Comparison of ENCODE assay signal across 11 mouse cellular contexts in genomic region chr12:28809756-28810337, GRCm38 (mm10). TPM values are rescaled to one million over a fixed set of nuclear protein-coding genes. Genes with fewer than 3 reads are reported as not detected.
DNase-seq lines count a peak whose midpoint lies in the region; ATAC-seq and TF ChIP-seq lines count a peak whose summit lies in the region.
"Had no signal": no experiment of that assay in that cellular context is flagged by ENCODE, and none has a peak within 500 bp of the region (broad histone marks: within the 10 kb centered on the region; RNA-seq: fewer than 3 reads in every experiment).

No protein-coding gene starts in this region.

- 43% methylated on average over 4 of the region's 4 CpGs for WGBS in lung, embryonic 14.5 days
- WGBS in heart, embryonic 15.5 days, result 48% methylated on average over 4 of the region's 4 CpGs
- 75% methylated on average over 4 of the region's 4 CpGs for WGBS in limb, embryonic 10.5 days
- 31% methylated on average over 4 of the region's 4 CpGs for WGBS in midbrain, embryonic 15.5 days

- peak; percentile 56 for DNase-seq in lung, embryonic 14.5 days
- DNase-seq in lung, postnatal 10 days, result no peak
- DNase-seq in limb, embryonic 10.5 days (ENCODE audit: low spot score), result no peak
- DNase-seq in frontal cortex, postnatal 36 days (ENCODE audit: low spot score in 2 of 2), result no peak
- no peak for DNase-seq in left cerebral cortex, adult 8-10 months (ENCODE audit: low spot score in 2 of 2)
- DNase-seq: cerebellum, adult 9-11 months; thymus, postnatal 4 days had no signal

- no peak for ATAC-seq in lung, embryonic 14.5 days (ENCODE audit: insufficient read depth)
- ATAC-seq in heart, embryonic 15.5 days (replicated peaks; ENCODE audit: insufficient number of reproducible peaks, insufficient read depth, low FRiP score, low read depth), result no peak
- ATAC-seq in midbrain, embryonic 15.5 days (replicated peaks), result 0 out of 2 replicates have a peak, but pooled peaks have one; percentile 48
- ATAC-seq: forebrain, embryonic 14.5 days; lung, postnatal 0 days had no signal

- no peaks in the 10 kb centered on the region for H3K9me3 ChIP-seq in lung, embryonic 14.5 days (ENCODE audit: low read depth, low read length)
- H3K9me3 ChIP-seq in heart, embryonic 15.5 days (replicated peaks), result no peaks in the 10 kb centered on the region
- H3K9me3 ChIP-seq in limb, embryonic 10.5 days (replicated peaks), result no peaks in the 10 kb centered on the region
- H3K9me3 ChIP-seq in midbrain, embryonic 15.5 days, result no peaks in the 10 kb centered on the region

- TF ChIP-seq CTCF in lung, embryonic 14.5 days (IDR thresholded peaks at IDR 0.05; ENCODE audit: low read depth), result no peak

- no peaks in the 10 kb centered on the region for H3K27me3 ChIP-seq in lung, embryonic 14.5 days (ENCODE audit: insufficient read depth, low read length)
- H3K27me3 ChIP-seq in heart, embryonic 15.5 days, result no peaks in the 10 kb centered on the region
- H3K27me3 ChIP-seq in limb, embryonic 10.5 days (ENCODE audit: low read depth, poor library complexity, severe bottlenecking), result no peaks in the 10 kb centered on the region
- no peaks in the 10 kb centered on the region for H3K27me3 ChIP-seq in midbrain, embryonic 15.5 days (replicated peaks)

- no peak overlapping the region for H3K4me2 ChIP-seq in lung, embryonic 14.5 days
- H3K4me2 ChIP-seq in heart, embryonic 15.5 days, result no peak overlapping the region
- no peak overlapping the region for H3K4me2 ChIP-seq in midbrain, embryonic 15.5 days

- no peak overlapping the region for H3K27ac ChIP-seq in lung, embryonic 14.5 days (ENCODE audit: low read depth)
- H3K27ac ChIP-seq in heart, embryonic 15.5 days, result peak overlapping the region; percentile 45; the same call in 1 of the 2 replicates
- peak overlapping the region; percentile 66 for H3K27ac ChIP-seq in limb, embryonic 10.5 days
- peak overlapping the region; percentile 66 for H3K27ac ChIP-seq in midbrain, embryonic 15.5 days

- H3K4me3 ChIP-seq in lung, embryonic 14.5 days (ENCODE audit: low read depth, low read length), result no peak overlapping the region
- H3K4me3 ChIP-seq in heart, embryonic 15.5 days, result no peak overlapping the region
- H3K4me3 ChIP-seq in limb, embryonic 10.5 days, result no peak overlapping the region
- no peak overlapping the region for H3K4me3 ChIP-seq in midbrain, embryonic 15.5 days

- peaks cover 8% of the 10 kb centered on the region; the same call in 1 of the 2 replicates for H3K4me1 ChIP-seq in lung, embryonic 14.5 days (ENCODE audit: insufficient read depth)
- peaks cover 16% of the 10 kb centered on the region for H3K4me1 ChIP-seq in heart, embryonic 15.5 days (replicated peaks)
- peaks cover 19% of the 10 kb centered on the region for H3K4me1 ChIP-seq in limb, embryonic 10.5 days
- H3K4me1 ChIP-seq in midbrain, embryonic 15.5 days, result peaks cover 20% of the 10 kb centered on the region

- H3K36me3 ChIP-seq in lung, embryonic 14.5 days (ENCODE audit: insufficient read depth), result no peaks in the 10 kb centered on the region
- H3K36me3 ChIP-seq in heart, embryonic 15.5 days, result no peaks in the 10 kb centered on the region
- no peaks in the 10 kb centered on the region for H3K36me3 ChIP-seq in limb, embryonic 10.5 days
- no peaks in the 10 kb centered on the region for H3K36me3 ChIP-seq in midbrain, embryonic 15.5 days (replicated peaks)

- H3K9ac ChIP-seq in lung, embryonic 14.5 days, result no peak overlapping the region
- H3K9ac ChIP-seq in heart, embryonic 15.5 days, result no peak overlapping the region
- no peak overlapping the region for H3K9ac ChIP-seq in midbrain, embryonic 15.5 days

RNA-seq across cellular contexts. Expression of gene Eipr1, which starts 58.2 kb away (rescaled TPM):
- 28.5 and 29.4 TPM in 2 replicates for polyA plus RNA-seq in lung, embryonic 14.5 days (2014; fragmentation: Nextera tagmentation; extraction: Ambion mirVana)
- 17.2 and 23.7 TPM in 2 replicates for polyA plus RNA-seq in heart, embryonic 15.5 days (2015; fragmentation: Nextera tagmentation; extraction: Ambion mirVana)
- polyA plus RNA-seq in limb, embryonic 10.5 days (2016; fragmentation: Nextera tagmentation; extraction: Ambion mirVana), result 41.2 and 42.2 TPM in 2 replicates
- polyA plus RNA-seq in midbrain, embryonic 15.5 days (2015; fragmentation: Nextera tagmentation; extraction: Ambion mirVana), result 79.2 and 85.6 TPM in 2 replicates
- total RNA-seq in left cerebral cortex, adult 8-10 months (2022), result 10 to 100 TPM; 57.1 to 65.8 (median 61.0) TPM

RNA-seq across cellular contexts. Expression of gene Trappc12, which starts 59.6 kb away (rescaled TPM):
- polyA plus RNA-seq in lung, embryonic 14.5 days (2014; fragmentation: Nextera tagmentation; extraction: Ambion mirVana), result 41.7 and 43.5 TPM in 2 replicates
- 27.7 and 33.1 TPM in 2 replicates for polyA plus RNA-seq in heart, embryonic 15.5 days (2015; fragmentation: Nextera tagmentation; extraction: Ambion mirVana)
- 34.0 and 37.9 TPM in 2 replicates for polyA plus RNA-seq in limb, embryonic 10.5 days (2016; fragmentation: Nextera tagmentation; extraction: Ambion mirVana)
- 46.4 and 46.7 TPM in 2 replicates for polyA plus RNA-seq in midbrain, embryonic 15.5 days (2015; fragmentation: Nextera tagmentation; extraction: Ambion mirVana)
- 10 to 100 TPM; 67.0 to 72.8 (median 70.2) TPM for total RNA-seq in left cerebral cortex, adult 8-10 months (2022)
